Mouse (Mus musculus): ENCODE data around the gene Son. TPM values are rescaled to one million over a fixed set of nuclear protein-coding genes. Genes with fewer than 3 reads are reported as not detected.
A peak's percentile ranks its signal among the peaks of the same experiment; 100 is the strongest.

The Son gene
- 108 and 110 TPM in 2 replicates for polyA plus RNA-seq (2015; fragmentation: Nextera tagmentation; extraction: Ambion mirVana)

- WGBS = under 1% methylated on average over 70 of the region's 70 CpGs
- Histone ChIP-seq H3K4me2 (peak within 1 kb of the TSS; percentile 96), H3K36me3 (peaks cover 17% of the 10 kb centered on the region), H3K9ac (peak within 1 kb of the TSS; percentile 84), H3K27me3 (no peaks in the 10 kb centered on the region), H3K4me1 (peaks cover 21% of the 10 kb centered on the region), H3K4me3 (peak within 1 kb of the TSS; percentile 68), H3K27ac (peak within 1 kb of the TSS; percentile 99), H3K9me3 (no peaks in the 10 kb centered on the region)
- peak; percentile 96 for ATAC-seq (ENCODE audit: borderline replicate concordance, extremely low read depth, low FRiP score, low TSS enrichment)
Observed at GRCm38 (mm10) chr16:91647461-91648219, at the start of gene Son. Gene Son (plus strand): TSS chr16:91647506.

DNA sequence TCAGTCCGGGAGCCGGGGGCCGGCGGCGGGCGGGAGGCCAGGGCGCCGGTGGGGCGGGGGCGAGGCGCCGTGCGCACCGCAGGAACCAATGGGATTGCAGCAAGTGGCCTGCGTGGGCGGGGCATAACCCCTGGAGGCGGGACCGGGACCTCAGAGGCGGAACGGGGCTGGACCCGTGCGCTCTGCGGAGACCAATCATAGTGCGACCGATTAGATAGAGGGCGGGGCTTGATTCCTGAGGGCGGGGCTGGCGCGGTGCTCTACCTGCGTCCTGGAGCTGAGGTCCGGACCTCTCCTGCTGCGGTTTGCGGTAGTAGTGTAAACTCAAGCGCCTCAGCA lies 49.7 kb upstream of the Son start, which contains the start of gene Tmem50b:
Tmem50b (minus strand) TSS at position 129 of the 339 bp plus-strand sequence.
- WGBS = under 1% methylated on average over 34 of the region's 34 CpGs
- peak; percentile 100 for ATAC-seq (ENCODE audit: borderline replicate concordance, extremely low read depth, low FRiP score, low TSS enrichment)
- H3K4me3 ChIP-seq = peak within 1 kb of the TSS; percentile 82
- H3K36me3 ChIP-seq = no peaks in the 10 kb centered on the region
- H3K27me3 ChIP-seq = no peaks in the 10 kb centered on the region; the same call in 1 of the 2 replicates
- peaks cover 20% of the 10 kb centered on the region for H3K4me1 ChIP-seq
- peak within 1 kb of the TSS; percentile 91 for H3K4me2 ChIP-seq
- H3K9me3 ChIP-seq = no peaks in the 10 kb centered on the region
- peak within 1 kb of the TSS; percentile 76 for H3K9ac ChIP-seq
- no peak within 1 kb of the TSS; the same call in 1 of the 2 replicates for H3K27ac ChIP-seq

DNA sequence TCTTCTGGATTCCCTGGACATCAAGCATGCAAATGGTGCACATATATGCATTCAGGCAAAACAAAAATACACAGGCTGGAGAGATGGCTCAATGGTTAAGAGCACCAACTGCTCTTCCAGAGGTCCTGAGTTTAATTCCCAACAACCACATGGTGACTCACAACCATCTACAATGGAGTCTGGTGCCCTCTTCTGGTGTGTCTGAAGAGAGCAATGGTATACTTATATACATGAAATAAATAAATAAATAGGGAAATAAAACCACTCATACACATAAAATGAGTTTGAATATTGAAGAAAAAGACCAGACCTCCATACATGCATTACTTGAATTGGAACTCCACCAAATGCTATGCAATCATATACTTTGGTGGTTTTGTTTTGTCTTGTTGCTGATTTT lies 48.1 kb upstream of the Son start:
- Histone ChIP-seq H3K27me3 (no peaks in the 10 kb centered on the region; the same call in 1 of the 2 replicates), H3K27ac (no peak overlapping the region), H3K4me2 (no peak overlapping the region), H3K4me1 (peaks cover 10% of the 10 kb centered on the region), H3K4me3 (no peak overlapping the region), H3K9ac (no peak overlapping the region), H3K36me3 (no peaks in the 10 kb centered on the region), H3K9me3 (no peaks in the 10 kb centered on the region)
- ATAC-seq (ENCODE audit: borderline replicate concordance, extremely low read depth, low FRiP score, low TSS enrichment) = no peak

GRCm38 (mm10) chr16:91601081-91601480 lies 46.2 kb upstream of the Son start:
- no peaks in the 10 kb centered on the region; the same call in 1 of the 2 replicates for H3K27me3 ChIP-seq
- WGBS = 28% methylated on average over 4 of the region's 4 CpGs
- H3K4me1 ChIP-seq = peaks cover 10% of the 10 kb centered on the region
- no peak overlapping the region for H3K9ac ChIP-seq
- H3K4me2 ChIP-seq = no peak overlapping the region
- ATAC-seq (ENCODE audit: borderline replicate concordance, extremely low read depth, low FRiP score, low TSS enrichment) = no peak
- H3K36me3 ChIP-seq = no peaks in the 10 kb centered on the region
- H3K4me3 ChIP-seq = no peak overlapping the region
- H3K27ac ChIP-seq = no peak overlapping the region
- no peaks in the 10 kb centered on the region for H3K9me3 ChIP-seq

GRCm38 (mm10) chr16:91601693-91602092 lies 45.6 kb upstream of the Son start:
- no peaks in the 10 kb centered on the region for H3K36me3 ChIP-seq
- no peak overlapping the region for H3K27ac ChIP-seq
- H3K27me3 ChIP-seq = no peaks in the 10 kb centered on the region; the same call in 1 of the 2 replicates
- no peaks in the 10 kb centered on the region for H3K9me3 ChIP-seq
- WGBS = 63% methylated on average over 9 of the region's 9 CpGs
- no peak overlapping the region for H3K4me3 ChIP-seq
- no peak for ATAC-seq (ENCODE audit: borderline replicate concordance, extremely low read depth, low FRiP score, low TSS enrichment)
- peaks cover 5% of the 10 kb centered on the region for H3K4me1 ChIP-seq
- no peak overlapping the region for H3K4me2 ChIP-seq
- no peak overlapping the region for H3K9ac ChIP-seq

DNA sequence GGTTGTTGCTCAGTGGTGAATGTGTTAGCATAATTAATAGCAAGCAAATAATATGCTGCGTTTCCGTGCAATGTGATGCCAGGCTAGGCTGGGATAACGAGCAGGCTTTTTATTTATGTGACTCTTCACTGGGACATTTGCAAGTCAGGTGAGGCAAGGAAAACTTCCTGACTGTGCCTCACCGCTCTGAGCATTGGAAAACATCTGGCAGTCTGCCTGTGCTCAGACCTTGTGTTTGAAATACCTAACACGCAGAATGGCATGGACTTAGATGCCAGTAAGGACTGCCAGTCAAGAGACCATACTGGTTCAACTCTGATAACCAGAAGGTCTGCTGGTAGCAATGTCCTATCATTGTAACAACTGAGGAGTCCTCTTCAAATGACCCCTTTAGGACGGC lies 42.1 kb upstream of the Son start:
- Histone ChIP-seq H3K4me3 (no peak overlapping the region), H3K27ac (no peak overlapping the region), H3K4me1 (peaks cover 4% of the 10 kb centered on the region; the same call in 1 of the 2 replicates), H3K36me3 (no peaks in the 10 kb centered on the region), H3K9me3 (no peaks in the 10 kb centered on the region), H3K4me2 (no peak overlapping the region), H3K9ac (no peak overlapping the region), H3K27me3 (no peaks in the 10 kb centered on the region)
- ATAC-seq (ENCODE audit: borderline replicate concordance, extremely low read depth, low FRiP score, low TSS enrichment) = no peak
- WGBS = 76% methylated on average over 6 of the region's 6 CpGs

DNA sequence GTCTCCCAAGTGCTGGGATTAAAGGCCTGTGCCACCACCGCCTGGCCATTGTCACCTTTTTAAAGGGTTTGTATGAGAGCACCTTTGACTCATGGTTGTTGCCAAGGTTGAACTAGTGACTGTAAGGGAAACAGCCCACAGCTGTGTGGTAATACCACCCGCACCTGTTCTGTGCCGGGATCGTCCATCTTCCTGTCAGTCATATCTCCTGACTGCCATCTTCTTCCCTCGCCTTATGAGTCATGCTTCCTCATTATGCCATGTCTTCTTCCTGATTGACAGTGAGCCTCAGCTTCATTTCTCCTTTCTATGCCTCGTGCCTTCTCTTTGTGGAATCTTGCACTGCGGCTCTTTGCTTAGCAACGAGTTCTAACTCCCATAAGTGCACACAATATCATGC lies 40.3 kb upstream of the Son start:
- Histone ChIP-seq H3K4me3 (no peak overlapping the region), H3K27ac (no peak overlapping the region), H3K4me1 (peaks cover 5% of the 10 kb centered on the region; the same call in 1 of the 2 replicates), H3K9me3 (no peaks in the 10 kb centered on the region), H3K27me3 (no peaks in the 10 kb centered on the region), H3K4me2 (no peak overlapping the region), H3K36me3 (no peaks in the 10 kb centered on the region), H3K9ac (no peak overlapping the region)
- WGBS = 77% methylated on average over 8 of the region's 8 CpGs
- ATAC-seq (ENCODE audit: borderline replicate concordance, extremely low read depth, low FRiP score, low TSS enrichment) = no peak

- H3K4me1 ChIP-seq = peaks cover 5% of the 10 kb centered on the region; the same call in 1 of the 2 replicates
- no peak overlapping the region for H3K4me3 ChIP-seq
- H3K27ac ChIP-seq = no peak overlapping the region
- WGBS = 53% methylated on average over 9 of the region's 9 CpGs
- H3K9me3 ChIP-seq = no peaks in the 10 kb centered on the region
- H3K4me2 ChIP-seq = no peak overlapping the region
- no peak for ATAC-seq (ENCODE audit: borderline replicate concordance, extremely low read depth, low FRiP score, low TSS enrichment)
- H3K27me3 ChIP-seq = no peaks in the 10 kb centered on the region
- H3K36me3 ChIP-seq = no peaks in the 10 kb centered on the region
- H3K9ac ChIP-seq = no peak overlapping the region
Observed at GRCm38 (mm10) chr16:91609501-91610245, 37.6 kb upstream of the Son start.

- no peak overlapping the region for H3K4me2 ChIP-seq
- no peak for ATAC-seq (ENCODE audit: borderline replicate concordance, extremely low read depth, low FRiP score, low TSS enrichment)
- no peak overlapping the region for H3K9ac ChIP-seq
- H3K36me3 ChIP-seq = no peaks in the 10 kb centered on the region
- no peaks in the 10 kb centered on the region for H3K27me3 ChIP-seq
- WGBS = 64% methylated on average over 11 of the region's 11 CpGs
- H3K9me3 ChIP-seq = no peaks in the 10 kb centered on the region
- H3K27ac ChIP-seq = no peak overlapping the region
- no peak overlapping the region for H3K4me3 ChIP-seq
- peaks cover 5% of the 10 kb centered on the region; the same call in 1 of the 2 replicates for H3K4me1 ChIP-seq
Observed at GRCm38 (mm10) chr16:91611248-91611647, 36.1 kb upstream of the Son start.

GRCm38 (mm10) chr16:91612525-91612924 lies 34.8 kb upstream of the Son start:
- no peaks in the 10 kb centered on the region for H3K27me3 ChIP-seq
- H3K4me3 ChIP-seq = no peak overlapping the region
- H3K27ac ChIP-seq = no peak overlapping the region
- WGBS = 64% methylated on average over 5 of the region's 5 CpGs
- no peaks in the 10 kb centered on the region for H3K9me3 ChIP-seq
- H3K4me2 ChIP-seq = no peak overlapping the region
- no peak overlapping the region for H3K9ac ChIP-seq
- ATAC-seq (ENCODE audit: borderline replicate concordance, extremely low read depth, low FRiP score, low TSS enrichment) = no peak
- peaks cover 5% of the 10 kb centered on the region; the same call in 1 of the 2 replicates for H3K4me1 ChIP-seq
- no peaks in the 10 kb centered on the region for H3K36me3 ChIP-seq

- 80% methylated on average over 6 of the region's 6 CpGs for WGBS
- Histone ChIP-seq H3K27me3 (0 out of 2 replicates have a peak, but pooled peaks cover 3% of the 10 kb centered on the region), H3K9ac (no peak overlapping the region), H3K36me3 (no peaks in the 10 kb centered on the region), H3K27ac (no peak overlapping the region), H3K4me1 (peaks cover 5% of the 10 kb centered on the region; the same call in 1 of the 2 replicates), H3K9me3 (no peaks in the 10 kb centered on the region), H3K4me2 (no peak overlapping the region), H3K4me3 (no peak overlapping the region)
- ATAC-seq (ENCODE audit: borderline replicate concordance, extremely low read depth, low FRiP score, low TSS enrichment) = no peak
Observed at GRCm38 (mm10) chr16:91614552-91614951, 32.8 kb upstream of the Son start.
